Mouse (Mus musculus) erythroid progenitor cell, adult 5-6 weeks (primary cell): ENCODE data around the gene Cdhr5. TPM values are rescaled to one million over a fixed set of nuclear protein-coding genes. Genes with fewer than 3 reads are reported as not detected.
"Not testable (repeated sequence)": the region's sequence is repeated elsewhere in the genome, so short reads cannot be mapped to it uniquely, and the experiment has no call there.

Source experiments
- ATAC-seq: replicated peaks from 2 replicates; pipeline ENCODE4 v1.8.0; 2016; ENCODE audit warnings: moderate number of reproducible peaks, mild to moderate bottlenecking, moderate TSS enrichment, inconsistent platforms; ENCODE audit not compliant: poor library complexity, low FRiP score, severe bottlenecking
- total RNA-seq, 2 experiments: library from RNA; stranded (forward) in 1 of 2; stranded (reverse) in 1 of 2; fragments of 150-400 nt in 1 of 2; fragments of 186-747, 209-891 nt in 1 of 2; gene quantifications; 2 replicates each; pipeline versions ENCODE4 v1.2.3 to v1.2.4; 2015 to 2017; ENCODE audit warnings: low replicate concordance in 2 of 2

Cdhr5 gene
- total RNA-seq, 2 experiments from 2014 or later: not detected

- no peak for ATAC-seq
Observed at GRCm38 (mm10) chr7:141278766-141279590, 2.4 kb upstream of the Cdhr5 start, which contains the start of gene Sct. Sct (minus strand) TSS chr7:141279133.

- no peak for ATAC-seq
Observed at GRCm38 (mm10) chr7:141277701-141278678, 1.4 kb upstream of the Cdhr5 start.

GRCm38 (mm10) chr7:141275356-141275755, 1.2 kb downstream of the Cdhr5 start:
- ATAC-seq: no peak

GRCm38 (mm10) chr7:141270631-141271030, 6.0 kb downstream of the Cdhr5 start:
- ATAC-seq: no peak

GRCm38 (mm10) chr7:141269273-141269545, 7.4 kb downstream of the Cdhr5 start:
- ATAC-seq: no peak

GRCm38 (mm10) chr7:141268466-141269272, 7.9 kb downstream of the Cdhr5 start:
- no peak for ATAC-seq

- ATAC-seq: peak; percentile 82
Observed at GRCm38 (mm10) chr7:141265739-141266561, 10.6 kb downstream of the Cdhr5 start, which contains the start of gene Irf7. Irf7 (minus strand) TSS chr7:141266481.

- ATAC-seq: peak; percentile 18
Observed at GRCm38 (mm10) chr7:141265411-141265738, 11.2 kb downstream of the Cdhr5 start.

GRCm38 (mm10) chr7:141264761-141265410, 11.7 kb downstream of the Cdhr5 start:
- peak; percentile 70 for ATAC-seq

- ATAC-seq: no peak
Observed at GRCm38 (mm10) chr7:141264041-141264700, 12.4 kb downstream of the Cdhr5 start.

GRCm38 (mm10) chr7:141263640-141264039, 12.9 kb downstream of the Cdhr5 start:
- ATAC-seq: no peak

- ATAC-seq: no peak
Observed at GRCm38 (mm10) chr7:141261480-141261879, 15.1 kb downstream of the Cdhr5 start.

GRCm38 (mm10) chr7:141256159-141256558, 20.4 kb downstream of the Cdhr5 start:
- no peak for ATAC-seq

- not testable (repeated sequence) for ATAC-seq
Observed at GRCm38 (mm10) chr7:141250486-141250885, 26.1 kb downstream of the Cdhr5 start.

- no peak for ATAC-seq
Observed at GRCm38 (mm10) chr7:141231551-141231950, 45.0 kb downstream of the Cdhr5 start.

GRCm38 (mm10) chr7:141231111-141231510, 45.5 kb downstream of the Cdhr5 start:
- ATAC-seq: no peak

- ATAC-seq: no peak
Observed at GRCm38 (mm10) chr7:141230570-141230969, 46.0 kb downstream of the Cdhr5 start.

- ATAC-seq: no peak
Observed at GRCm38 (mm10) chr7:141229702-141230101, 46.9 kb downstream of the Cdhr5 start.
